Mouse (Mus musculus) CD8-positive naive resting alpha-beta T cell, adult 2 months (primary cell): Measurements from ENCODE around the gene Ciita.

ENCODE experiments used
- DNase-seq, 2 experiments: peaks; one replicate each; pipeline ENCODE4 v3.0.0; 2022; ENCODE audit warnings: low read depth in 2 of 2, low spot score in 2 of 2

Ciita gene

GRCm38 (mm10) chr16:10479857-10480256 lies at the start of gene Ciita:
Gene Ciita, plus strand, starts transcription at chr16:10480059.
- DNase-seq, result no peak

- DNase-seq, result no peak
These were observed 47.9 kb upstream of the Ciita start for GRCm38 (mm10) chr16:10431911-10432310.

- no peak for DNase-seq
These were observed 47.5 kb upstream of the Ciita start for GRCm38 (mm10) chr16:10432387-10432786.

- no peak for DNase-seq
These were observed 46.5 kb upstream of the Ciita start for GRCm38 (mm10) chr16:10433344-10433743.

- DNase-seq, result no peak
These were observed 43.7 kb upstream of the Ciita start for GRCm38 (mm10) chr16:10436166-10436565.

- DNase-seq, result no peak
These were observed 41.8 kb upstream of the Ciita start for GRCm38 (mm10) chr16:10438055-10438454.

- DNase-seq, result no peak
These were observed 38.5 kb upstream of the Ciita start for GRCm38 (mm10) chr16:10441328-10441727.

GRCm38 (mm10) chr16:10441761-10442160 lies 38.1 kb upstream of the Ciita start:
- DNase-seq, result no peak

GRCm38 (mm10) chr16:10443723-10444122 lies 36.1 kb upstream of the Ciita start:
- DNase-seq, result no peak

- DNase-seq, result no peak
These were observed 33.1 kb upstream of the Ciita start for GRCm38 (mm10) chr16:10446573-10447263.

- no peak for DNase-seq
These were observed 32.6 kb upstream of the Ciita start, which contains the start of gene Tvp23a for GRCm38 (mm10) chr16:10447264-10447594. Gene Tvp23a, minus strand, starts transcription at chr16:10447362.

GRCm38 (mm10) chr16:10447781-10448180 lies 32.1 kb upstream of the Ciita start:
- no peak for DNase-seq

GRCm38 (mm10) chr16:10448931-10449330 lies 30.9 kb upstream of the Ciita start:
- DNase-seq, result no peak

- DNase-seq, result no peak
These were observed 28.0 kb upstream of the Ciita start for GRCm38 (mm10) chr16:10451906-10452305.

GRCm38 (mm10) chr16:10452445-10452896 lies 27.4 kb upstream of the Ciita start:
- no peak for DNase-seq

GRCm38 (mm10) chr16:10453872-10454582 lies 25.8 kb upstream of the Ciita start:
- no peak for DNase-seq

GRCm38 (mm10) chr16:10454583-10454974 lies 25.3 kb upstream of the Ciita start:
- DNase-seq, result no peak

- no peak for DNase-seq
These were observed 19.7 kb upstream of the Ciita start for GRCm38 (mm10) chr16:10460188-10460587.

GRCm38 (mm10) chr16:10461178-10461577 lies 18.7 kb upstream of the Ciita start:
- no peak for DNase-seq

GRCm38 (mm10) chr16:10465011-10465681 lies 14.7 kb upstream of the Ciita start:
- DNase-seq, result no peak

- no peak for DNase-seq
These were observed 12.3 kb upstream of the Ciita start for GRCm38 (mm10) chr16:10467391-10468107.
